Mouse (Mus musculus) E14TG2a.4 (cell line): ENCODE measurements around the gene Zcchc9.

Experiments
- CTCF ChIP-seq: conservative IDR thresholded peaks from 2 replicates; pipeline ENCODE4 v1.5.1; 2014; ENCODE audit warnings: low read length
- NANOG ChIP-seq: IDR thresholded peaks from 2 replicates; pipeline ENCODE4 v1.6.1; 2014; ENCODE audit warnings: borderline replicate concordance, low read length, mixed read lengths

- no peak for TF ChIP-seq CTCF
- TF ChIP-seq NANOG = no peak
Observed at GRCm38 (mm10) chr13:91823735-91824134, 16.2 kb upstream of the Zcchc9 start.
